Mouse (Mus musculus) CH12.LX (cell line): ENCODE data around the gene Me3. TPM values are rescaled to one million over a fixed set of nuclear protein-coding genes. Genes with fewer than 3 reads are reported as not detected.

Source experiments
- DNase-seq: peaks from one replicate; pipeline ENCODE4 v3.0.0-alpha.2; 2013; ENCODE audit errors: extremely low read depth
- H3K27ac ChIP-seq: 2 replicates; pipeline ENCODE4 v1.5.1; 2012; ENCODE audit warnings: low read depth, mild to moderate bottlenecking, control low read depth, moderate library complexity; ENCODE audit not compliant: insufficient read depth
- H3K27me3 ChIP-seq: replicated peaks from 2 replicates; pipeline ENCODE3; 2012; ENCODE audit warnings: inconsistent platforms
- H3K36me3 ChIP-seq, 2 experiments: replicated peaks in 1 of 2; 2 replicates each; pipeline versions ENCODE3 to v1.6.1; 2012; ENCODE audit warnings: inconsistent platforms in 1 of 2, low read length in 1 of 2, mild to moderate bottlenecking in 1 of 2, mixed read lengths in 1 of 2, moderate library complexity in 1 of 2; ENCODE audit not compliant: control insufficient read depth in 1 of 2, insufficient read depth in 1 of 2
- H3K4me1 ChIP-seq, 2 experiments: 2 replicates each; pipeline ENCODE4 v1.6.1; 2012; ENCODE audit warnings: inconsistent platforms in 1 of 2, moderate library complexity in 1 of 2; ENCODE audit not compliant: insufficient read depth in 2 of 2, control insufficient read depth in 1 of 2
- H3K4me2 ChIP-seq: 2 replicates; pipeline ENCODE4 v1.6.1; 2012; ENCODE audit warnings: low read depth, mild to moderate bottlenecking, control low read depth; ENCODE audit not compliant: poor library complexity, insufficient read depth, severe bottlenecking
- H3K4me3 ChIP-seq, 3 experiments: fragments of 150-350 bp in 1 of 3; sonication (generic) in 1 of 3; replicated peaks in 1 of 3; 2 replicates each; pipeline versions ENCODE3 to v1.5.1; 2011 to 2012; ENCODE audit warnings: low read depth in 2 of 3, low read length in 2 of 3, mild to moderate bottlenecking in 2 of 3, moderate library complexity in 2 of 3, control low read depth in 1 of 3, improper control_type of control experiment in 1 of 3, inconsistent platforms in 1 of 3, mixed read lengths in 1 of 3; ENCODE audit not compliant: poor library complexity in 1 of 3
- H3K79me2 ChIP-seq: replicated peaks from 2 replicates; pipeline ENCODE4 v1.6.1; 2012; ENCODE audit warnings: mild to moderate bottlenecking, moderate library complexity; ENCODE audit not compliant: control insufficient read depth, poor library complexity, insufficient read depth, severe bottlenecking; ENCODE audit errors: extremely low read depth
- H3K9ac ChIP-seq: 2 replicates; pipeline ENCODE4 v1.6.1; 2012; ENCODE audit warnings: low read depth, mild to moderate bottlenecking, control low read depth, moderate library complexity; ENCODE audit not compliant: insufficient read depth
- H3K9me3 ChIP-seq: replicated peaks from 2 replicates; pipeline ENCODE3; 2012; ENCODE audit warnings: low read length, inconsistent platforms, mixed read lengths
- CHD2 ChIP-seq: IDR thresholded peaks from 2 replicates; pipeline ENCODE4 v1.6.1; 2011; ENCODE audit warnings: low read length, improper control_type of control experiment
- CTCF ChIP-seq, 2 experiments: IDR thresholded peaks in 1 of 2; conservative IDR thresholded peaks in 1 of 2; 2 replicates each; pipeline ENCODE4 v1.5.1; 2011 to 2012; ENCODE audit warnings: low read depth in 2 of 2, low read length in 2 of 2, improper control_type of control experiment in 1 of 2, inconsistent platforms in 1 of 2, mild to moderate bottlenecking in 1 of 2, moderate library complexity in 1 of 2
- E2F4 ChIP-seq: IDR thresholded peaks from 2 replicates; pipeline ENCODE4 v1.6.1; 2011; ENCODE audit warnings: low read depth, low read length, improper control_type of control experiment; ENCODE audit not compliant: insufficient replicate concordance
- EP300 ChIP-seq: IDR thresholded peaks from 2 replicates; pipeline ENCODE4 v1.6.1; 2011; ENCODE audit warnings: low read length, improper control_type of control experiment
- GABPA ChIP-seq: IDR thresholded peaks from 2 replicates; pipeline ENCODE4 v1.6.1; 2012; ENCODE audit warnings: low read depth, low read length, improper control_type of control experiment, inconsistent platforms; ENCODE audit not compliant: insufficient replicate concordance
- HCFC1 ChIP-seq: IDR thresholded peaks from 2 replicates; pipeline ENCODE4 v1.6.1; 2012; ENCODE audit warnings: low read depth, mild to moderate bottlenecking, inconsistent platforms, low read length, improper control_type of control experiment
- IRF4 ChIP-seq: IDR thresholded peaks from 2 replicates; pipeline ENCODE4 v1.6.1; 2014; ENCODE audit warnings: low read depth, mild to moderate bottlenecking, inconsistent platforms, low read length, improper control_type of control experiment
- JUN ChIP-seq: IDR thresholded peaks from 2 replicates; pipeline ENCODE4 v1.6.1; 2011; ENCODE audit warnings: low read depth, mild to moderate bottlenecking, low read length, improper control_type of control experiment, moderate library complexity; ENCODE audit not compliant: insufficient read depth
- KAT2A ChIP-seq: IDR thresholded peaks from 2 replicates; pipeline ENCODE4 v1.6.1; 2012; ENCODE audit warnings: low read length, improper control_type of control experiment, inconsistent platforms; ENCODE audit not compliant: insufficient replicate concordance
- MEF2A ChIP-seq: IDR thresholded peaks from 2 replicates; pipeline ENCODE4 v1.6.1; 2014; ENCODE audit warnings: low read depth, mild to moderate bottlenecking, inconsistent platforms, low read length, improper control_type of control experiment, borderline replicate concordance
- MYC ChIP-seq: IDR thresholded peaks from 2 replicates; pipeline ENCODE4 v1.6.1; 2011; ENCODE audit warnings: low read depth, mild to moderate bottlenecking, improper control_type of control experiment, low read length
- NELFE ChIP-seq: IDR thresholded peaks from 2 replicates; pipeline ENCODE4 v1.6.1; 2011; ENCODE audit warnings: low read depth, low read length, improper control_type of control experiment
- PAX5 ChIP-seq: IDR thresholded peaks from 2 replicates; pipeline ENCODE4 v1.6.1; 2012; ENCODE audit warnings: low read length, inconsistent platforms, mixed read lengths
- RCOR1 ChIP-seq: conservative IDR thresholded peaks from 2 replicates; pipeline ENCODE4 v1.6.1; 2012; ENCODE audit warnings: low read depth, mild to moderate bottlenecking, inconsistent platforms, low read length, improper control_type of control experiment
- USF1 ChIP-seq: IDR thresholded peaks from 2 replicates; pipeline ENCODE4 v1.6.1; 2014; ENCODE audit warnings: low read depth, mild to moderate bottlenecking, inconsistent platforms, low read length, improper control_type of control experiment
- ZC3H11A ChIP-seq: IDR thresholded peaks from 2 replicates; pipeline ENCODE4 v1.6.1; 2012; ENCODE audit warnings: low read depth, mild to moderate bottlenecking, inconsistent platforms, low read length, improper control_type of control experiment
- ZMIZ1 ChIP-seq: IDR thresholded peaks from 2 replicates; pipeline ENCODE4 v1.6.1; 2012; ENCODE audit warnings: low read depth, mild to moderate bottlenecking, inconsistent platforms, low read length, improper control_type of control experiment
- ZNF384 ChIP-seq: IDR thresholded peaks from 2 replicates; pipeline ENCODE4 v1.6.1; 2012; ENCODE audit warnings: low read depth, low read length, improper control_type of control experiment, inconsistent platforms
- dilution Hi-C: fragments of 300-500 bp; cut with MboI; formaldehyde crosslinking; loops from 2 replicates; pipeline ENCODE4 v1.14.3; 2020; ENCODE audit warnings: low sequenced_read_pairs; ENCODE audit not compliant: extremely low pct_unique_long_range_greater_than_20kb, extremely low pct_ligation_motif_present
- in situ Hi-C: fragments of 300-500 bp; cut with MboI; formaldehyde crosslinking; loops from 3 replicates; pipeline ENCODE4 v1.14.3; 2019; ENCODE audit warnings: low sequenced_read_pairs, low pct_ligation_motif_present, low pct_unique_long_range_greater_than_20kb, mixed read lengths
- polyA plus RNA-seq: library from polyadenylated mRNA; unstranded; fragments of >175 nt; gene quantifications from 2 replicates; pipeline ENCODE4 v1.2.1, GENCODE M21; 2012; ENCODE audit warnings: low read depth; ENCODE audit not compliant: insufficient read length
- total RNA-seq, 2 experiments: library from RNA; depleted of rRNA; stranded (reverse); fragments of 300-350 nt in 1 of 2; fragments of >200 nt in 1 of 2; gene quantifications; 2 replicates each; pipeline ENCODE4 v1.2.3; 2012 to 2014

Me3 gene
- total and polyA plus RNA-seq, 3 experiments = not detected

DNA sequence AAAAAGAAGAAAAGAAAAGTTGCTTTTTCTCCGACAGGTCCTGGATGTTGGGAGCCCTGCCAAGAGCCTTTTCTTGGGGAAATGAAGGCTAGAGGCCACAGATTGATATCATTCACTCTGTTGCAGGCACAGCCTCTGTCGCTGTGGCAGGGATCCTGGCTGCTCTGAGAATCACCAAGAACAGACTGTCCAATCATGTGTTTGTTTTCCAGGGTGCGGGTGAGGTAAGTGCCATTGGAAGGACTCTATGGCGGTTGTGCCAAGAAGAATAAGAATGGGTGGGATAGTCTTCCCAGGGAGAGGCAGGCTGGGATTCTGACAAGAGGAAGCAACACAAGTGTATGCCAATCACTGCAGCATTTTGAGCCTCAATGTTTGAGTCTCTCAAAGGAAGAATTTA is 213.5 kb downstream of the Me3 start:
- H3K9ac ChIP-seq = no peak overlapping the region
- dilution Hi-C loops = no loop called here
- no peak overlapping the region for H3K4me2 ChIP-seq
- in situ Hi-C loops = loop anchor here (10.0 to 25.0 kb wide), 2 partner anchors 183 to 331 kb away; no protein-coding TSS in a partner anchor
- no peaks in the 10 kb centered on the region for H3K36me3 ChIP-seq
- H3K9me3 ChIP-seq = no peaks in the 10 kb centered on the region
- H3K79me2 ChIP-seq = no peaks in the 10 kb centered on the region
- no peak overlapping the region for H3K27ac ChIP-seq
- no peaks in the 10 kb centered on the region for H3K27me3 ChIP-seq
- TF ChIP-seq CHD2 = no peak
- no peak overlapping the region for H3K4me3 ChIP-seq
- DNase-seq = no peak
- H3K4me1 ChIP-seq = peaks cover 3 to 16% of the 10 kb centered on the region in 2 experiments

DNA sequence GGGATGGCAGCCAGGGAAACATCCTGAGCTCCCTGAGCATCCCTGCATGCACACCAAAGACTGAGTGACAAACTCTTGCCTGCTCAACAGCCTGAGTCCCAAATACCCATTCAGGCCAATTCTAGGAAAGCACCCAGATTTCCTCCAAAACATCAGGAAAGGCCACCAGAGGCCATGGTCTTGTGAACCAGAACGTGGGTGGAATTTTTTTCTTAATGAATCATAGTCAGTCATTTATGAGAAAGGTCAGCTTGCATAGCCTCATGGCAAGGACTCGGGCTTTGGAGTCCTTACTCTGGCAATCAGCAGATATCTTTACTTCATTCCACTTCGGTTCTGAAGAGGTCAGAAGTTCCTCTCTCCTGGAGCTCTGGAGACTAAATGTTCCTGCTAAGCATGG is 218.3 kb downstream of the Me3 start:
- in situ Hi-C loops (no loop called here), dilution Hi-C loops (no loop called here)
- H3K9ac ChIP-seq = no peak overlapping the region
- H3K4me1 ChIP-seq = no peaks in the 10 kb centered on the region
- H3K4me3 ChIP-seq = no peak overlapping the region
- H3K79me2 ChIP-seq = no peaks in the 10 kb centered on the region
- DNase-seq = no peak
- no peaks in the 10 kb centered on the region for H3K36me3 ChIP-seq
- H3K27ac ChIP-seq = no peak overlapping the region
- H3K27me3 ChIP-seq = no peaks in the 10 kb centered on the region
- no peak overlapping the region for H3K4me2 ChIP-seq
- no peaks in the 10 kb centered on the region for H3K9me3 ChIP-seq
- no peak for TF ChIP-seq E2F4
- TF ChIP-seq HCFC1 = no peak
- TF ChIP-seq IRF4 = no peak
- TF ChIP-seq PAX5 = no peak
- TF ChIP-seq JUN = no peak
- TF ChIP-seq ZMIZ1 = no peak
- no peak for TF ChIP-seq RCOR1
- TF ChIP-seq ZC3H11A = no peak

DNA sequence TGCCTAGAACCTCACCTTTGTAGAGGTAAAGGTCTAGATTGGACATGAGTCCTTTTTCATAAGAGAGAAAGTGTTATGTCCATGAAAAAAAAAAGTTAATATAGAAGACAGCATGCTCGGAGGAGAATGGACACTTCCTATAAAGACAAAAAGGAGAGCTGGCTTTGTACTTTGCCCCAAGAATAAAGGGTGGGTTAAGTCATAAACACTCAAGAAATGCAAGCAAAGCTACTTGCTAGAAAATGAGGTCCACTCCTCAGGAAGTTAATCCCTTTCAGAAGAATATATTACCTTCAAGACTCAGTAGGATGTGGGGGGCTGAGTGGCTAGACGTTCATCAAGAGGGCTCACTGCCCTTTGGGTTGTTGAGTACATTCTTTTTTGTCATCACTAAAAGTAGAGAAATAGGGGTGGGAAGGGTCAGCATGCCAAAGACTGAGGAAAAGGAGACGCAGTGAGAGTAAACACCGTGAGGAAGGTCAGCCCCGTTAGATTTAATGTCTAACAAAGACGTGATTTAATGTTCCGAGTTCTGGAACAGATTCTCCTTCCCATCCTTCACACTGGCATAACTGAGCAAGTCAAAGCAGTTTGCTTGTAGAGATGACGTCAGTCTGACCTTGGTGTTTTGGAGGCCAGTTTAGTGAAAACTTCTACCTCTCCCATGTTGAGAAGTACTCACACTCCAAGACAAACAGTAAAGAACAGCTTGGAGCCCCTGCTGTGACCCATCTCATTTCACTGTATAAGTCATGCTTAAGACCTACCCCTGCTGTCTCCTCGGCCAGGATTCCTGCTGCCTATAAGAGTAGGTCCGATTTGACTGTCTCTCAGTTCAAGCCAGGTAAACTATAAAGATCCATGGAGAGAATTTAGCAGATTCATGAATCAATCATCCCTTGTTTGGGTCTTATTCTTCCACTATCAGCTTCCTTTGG is 220.2 kb downstream of the Me3 start:
- no peak overlapping the region for H3K9ac ChIP-seq
- DNase-seq = no peak
- dilution Hi-C loops (no loop called here), in situ Hi-C loops (no loop called here)
- no peak overlapping the region for H3K27ac ChIP-seq
- no peaks in the 10 kb centered on the region for H3K9me3 ChIP-seq
- no peak overlapping the region for H3K4me3 ChIP-seq
- H3K4me1 ChIP-seq = no peaks in the 10 kb centered on the region
- no peak overlapping the region for H3K4me2 ChIP-seq
- no peak for TF ChIP-seq ZC3H11A
- no peak for TF ChIP-seq USF1
- no peak for TF ChIP-seq MYC
- no peak for TF ChIP-seq IRF4
- no peak for TF ChIP-seq ZNF384
- no peak for TF ChIP-seq MEF2A
- TF ChIP-seq GABPA = no peak
- no peak for TF ChIP-seq CTCF (conservative IDR thresholded peaks at IDR 0.05 in 1 of 2, IDR thresholded peaks at IDR 0.05 in 1 of 2; ENCODE audit: low read depth in 2 of 2, low read length in 2 of 2)
- TF ChIP-seq KAT2A = no peak
- TF ChIP-seq NELFE = no peak
- TF ChIP-seq EP300 = no peak
- no peak for TF ChIP-seq E2F4
- H3K27me3 ChIP-seq = no peaks in the 10 kb centered on the region
- no peaks in the 10 kb centered on the region for H3K36me3 ChIP-seq
- no peaks in the 10 kb centered on the region for H3K79me2 ChIP-seq
